Mouse (Mus musculus) adrenal gland (tissue): Measurements from ENCODE around the gene Riok1.

Experiments used
- microRNA-seq, 2 experiments: library from miRNA; unstranded; fragments of <30 nt; microRNA quantifications; one replicate each; pipeline ENCODE4; 2019

Riok1 gene

Small RNAs within 50 kb of the gene (microRNA-seq; reads per million reads assigned to microRNA genes)
- gene Gm27387: 0 reads per million in 2 experiments
